Mouse (Mus musculus) midbrain, embryonic 11.5 days (tissue): Measurements from ENCODE around the gene Gmpr2. TPM values are rescaled to one million over a fixed set of nuclear protein-coding genes. Genes with fewer than 3 reads are reported as not detected.

Experiments used
- ATAC-seq: fragments of 200-750 bp; cut with Nextera tagmentation; 2 replicates; pipeline ENCODE4 v1.8.0; 2017; ENCODE audit warnings: moderate TSS enrichment, moderate library complexity; ENCODE audit not compliant: low FRiP score
- DNase-seq: peaks from one replicate; pipeline ENCODE4 v3.0.0; 2015; ENCODE audit warnings: low spot score; ENCODE audit errors: missing footprints
- H3K27ac ChIP-seq: fragments of 300-500 bp; sonication (generic); 2 replicates; pipeline ENCODE4 v1.5.1; 2014; ENCODE audit warnings: low read depth, low read length
- H3K27me3 ChIP-seq: fragments of 300-500 bp; sonication (generic); 2 replicates; pipeline ENCODE4 v1.6.1; 2014; ENCODE audit warnings: mild to moderate bottlenecking, low read length, moderate library complexity, mixed read lengths; ENCODE audit not compliant: control insufficient read depth, insufficient read depth
- H3K36me3 ChIP-seq: fragments of 300-500 bp; sonication (generic); 2 replicates; pipeline ENCODE4 v1.6.1; 2014; ENCODE audit warnings: mild to moderate bottlenecking, low read length, moderate library complexity, mixed read lengths; ENCODE audit not compliant: control insufficient read depth, insufficient read depth
- H3K4me1 ChIP-seq: fragments of 300-500 bp; sonication (generic); 2 replicates; pipeline ENCODE4 v1.6.1; 2014; ENCODE audit warnings: low read length; ENCODE audit not compliant: control insufficient read depth, insufficient read depth
- H3K4me2 ChIP-seq: fragments of 300-500 bp; sonication (generic); 2 replicates; pipeline ENCODE4 v1.6.1; 2014; ENCODE audit warnings: mild to moderate bottlenecking, moderate library complexity
- H3K4me3 ChIP-seq: fragments of 300-500 bp; sonication (generic); 2 replicates; pipeline ENCODE4 v1.5.1; 2014; ENCODE audit warnings: low read depth, low read length
- H3K9ac ChIP-seq: fragments of 300-500 bp; sonication (generic); 2 replicates; pipeline ENCODE4 v1.6.1; 2014; ENCODE audit warnings: low read length
- H3K9me3 ChIP-seq: fragments of 300-500 bp; sonication (generic); 2 replicates; pipeline ENCODE4 v1.6.1; 2016; ENCODE audit warnings: low read length; ENCODE audit not compliant: control insufficient read depth
- WGBS: fragments of 180-500 bp; shearing (Covaris S2); extraction: QIAGEN DNeasy Blood & Tissue Kit; methylation state at CpG from one replicate; pipeline ENCODE4 v1.1.7; 2014; 5-methylcytosine and 5-hydroxymethylcytosine counted together
- polyA plus RNA-seq: library from polyadenylated mRNA; unstranded; fragments of >200 nt; fragmentation: Nextera tagmentation; extraction: Ambion mirVana; gene quantifications from 2 replicates; pipeline ENCODE4 v1.2.1, GENCODE M21; 2014

Gene Gmpr2
- polyA plus RNA-seq, 1 experiment from 2014 or later = 61.8 TPM

DNA sequence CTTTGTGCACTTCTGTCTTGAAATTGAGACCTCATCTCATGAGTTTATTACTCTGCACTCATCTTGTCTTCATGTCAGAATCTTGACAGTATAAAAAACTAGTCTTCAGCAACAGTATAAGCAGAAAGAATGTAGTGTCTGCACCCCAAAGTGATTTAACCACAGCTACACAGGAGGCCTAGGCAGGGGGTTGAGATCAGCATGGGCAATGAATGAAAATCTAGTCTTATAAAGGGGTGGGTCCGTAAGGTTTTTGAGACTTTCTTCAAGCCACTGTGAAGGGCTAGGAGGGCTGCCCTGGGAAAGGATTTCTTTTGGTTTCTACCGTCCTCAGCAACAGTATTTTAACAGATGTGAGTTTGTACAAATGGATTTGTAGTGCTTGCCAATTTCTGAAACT, 11.1 kb upstream of the Gmpr2 start:
- Histone ChIP-seq H3K4me1 (no peaks in the 10 kb centered on the region; the same call in 1 of the 2 replicates), H3K9ac (no peak overlapping the region), H3K4me3 (no peak overlapping the region), H3K4me2 (peak overlapping the region; percentile 48; the same call in 1 of the 2 replicates), H3K9me3 (no peaks in the 10 kb centered on the region), H3K36me3 (peaks cover 2% of the 10 kb centered on the region), H3K27ac (no peak overlapping the region), H3K27me3 (no peaks in the 10 kb centered on the region)
- peak; percentile 19; the same call in 1 of the 2 replicates for ATAC-seq
- WGBS = 53% methylated on average over 2 of the region's 2 CpGs
- no peak for DNase-seq

DNA sequence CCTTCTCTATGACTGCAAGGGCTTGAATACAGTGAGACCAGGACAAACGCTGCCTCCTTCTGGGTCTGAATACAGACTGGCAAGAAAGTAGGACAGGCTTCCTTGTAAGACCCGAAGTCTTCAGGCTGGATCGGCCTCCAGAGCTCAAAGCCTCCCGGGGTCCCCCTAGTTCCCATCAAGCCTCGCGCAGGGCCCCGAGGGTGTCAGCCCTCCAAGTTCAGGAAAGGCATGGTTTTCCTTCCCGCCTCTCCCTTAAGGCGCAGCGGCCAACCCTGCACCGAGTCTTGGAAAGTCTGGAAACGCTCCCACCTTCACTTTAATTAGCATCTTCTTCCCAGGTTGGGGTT, 282 bp upstream of the Gmpr2 start:
- Histone ChIP-seq H3K4me3 (peak overlapping the region; percentile 62), H3K27ac (peak overlapping the region; percentile 53; the same call in 1 of the 2 replicates), H3K4me1 (peaks cover 7% of the 10 kb centered on the region), H3K9ac (peak overlapping the region; percentile 67), H3K27me3 (no peaks in the 10 kb centered on the region), H3K36me3 (no peaks in the 10 kb centered on the region), H3K9me3 (no peaks in the 10 kb centered on the region), H3K4me2 (peak overlapping the region; percentile 63)
- peak; percentile 66 for ATAC-seq
- WGBS = 0% methylated on average over 12 of the region's 12 CpGs
- no peak for DNase-seq

- DNase-seq = no peak
- Histone ChIP-seq H3K27ac (no peak overlapping the region), H3K4me1 (peaks cover 7% of the 10 kb centered on the region), H3K27me3 (no peaks in the 10 kb centered on the region), H3K4me3 (peak overlapping the region; percentile 62), H3K9me3 (no peaks in the 10 kb centered on the region), H3K36me3 (peaks cover 3% of the 10 kb centered on the region; the same call in 1 of the 2 replicates), H3K4me2 (peak overlapping the region; percentile 63), H3K9ac (peak overlapping the region; percentile 67)
- WGBS = 83% methylated on average over 7 of the region's 7 CpGs
- ATAC-seq = no peak
These were observed 960 bp downstream of the Gmpr2 start for GRCm38 (mm10) chr14:55672741-55673060.

DNA sequence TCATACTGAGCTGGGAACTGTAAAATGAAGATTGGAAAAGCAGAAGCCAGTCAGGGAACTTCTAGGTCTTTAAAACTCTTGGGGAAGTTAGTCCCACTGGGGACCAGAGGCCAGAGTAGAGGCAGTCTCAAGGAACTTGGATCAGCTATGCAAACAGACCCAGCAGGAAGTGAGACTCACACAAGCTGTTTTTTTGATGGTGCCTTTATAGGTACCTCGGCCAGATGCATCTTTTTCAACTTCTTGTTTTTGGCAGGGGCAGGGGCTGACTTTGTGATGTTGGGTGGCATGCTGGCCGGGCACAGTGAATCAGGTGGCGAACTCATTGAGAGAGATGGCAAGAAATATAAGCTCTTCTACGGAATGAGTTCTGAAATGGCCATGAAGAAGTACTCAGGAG, 5.9 kb downstream of the Gmpr2 start:
- WGBS = 86% methylated on average over 4 of the region's 4 CpGs
- no peak overlapping the region for H3K9ac ChIP-seq
- H3K36me3 ChIP-seq = peaks cover 16% of the 10 kb centered on the region; the same call in 1 of the 2 replicates
- H3K27ac ChIP-seq = no peak overlapping the region
- H3K27me3 ChIP-seq = no peaks in the 10 kb centered on the region
- no peak overlapping the region for H3K4me2 ChIP-seq
- H3K4me3 ChIP-seq = no peak overlapping the region
- DNase-seq = no peak
- no peak for ATAC-seq
- H3K9me3 ChIP-seq = no peaks in the 10 kb centered on the region
- H3K4me1 ChIP-seq = peaks cover 3% of the 10 kb centered on the region; the same call in 1 of the 2 replicates

DNA sequence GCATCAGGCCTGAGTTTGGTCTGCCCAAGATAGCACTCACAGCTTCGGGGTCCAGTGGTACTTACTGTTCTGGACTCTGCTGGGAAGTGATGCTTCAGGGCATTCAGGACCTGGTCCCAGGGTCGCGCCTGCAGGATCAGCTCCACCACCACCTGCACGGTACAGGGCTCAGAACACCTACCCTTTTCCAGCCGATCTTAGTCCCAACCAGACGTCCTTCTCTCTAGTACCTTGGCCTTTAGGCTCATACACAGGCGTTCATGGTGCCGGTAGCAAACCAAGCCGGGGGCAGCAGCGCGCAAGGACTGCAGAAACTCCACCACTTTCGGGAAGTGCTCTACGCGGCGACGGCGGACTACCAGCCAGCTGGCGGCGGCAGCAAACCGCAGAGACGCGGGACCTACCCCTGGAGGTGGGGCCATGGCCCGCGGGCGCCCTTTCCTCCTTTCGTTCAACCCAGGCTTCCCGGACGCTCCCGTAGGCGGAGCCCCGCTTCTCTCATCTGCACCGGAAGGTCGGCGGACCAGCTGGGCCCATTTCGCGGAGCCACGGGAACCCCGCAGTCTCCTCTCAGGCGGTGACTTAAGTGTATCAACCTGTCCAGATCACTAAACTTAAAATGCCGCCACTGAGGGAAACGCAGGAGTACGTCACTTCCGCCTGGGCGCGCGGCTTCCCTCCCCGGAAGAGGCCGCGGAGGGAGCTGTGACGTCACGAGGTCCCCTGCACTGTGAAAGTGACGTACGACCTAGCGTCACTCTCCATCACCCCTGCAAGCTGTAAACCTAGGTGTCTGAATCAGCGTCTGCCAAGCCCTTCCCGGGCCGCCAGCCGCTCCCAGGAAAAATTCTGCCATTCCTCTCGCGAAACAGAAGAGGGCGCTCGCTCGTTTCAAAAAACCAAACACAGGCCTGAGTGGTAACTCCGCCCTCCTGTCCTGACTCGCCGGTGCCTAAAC, 9.7 kb downstream of the Gmpr2 start, which contains the start of gene Tinf2:
Tinf2 (minus strand) TSS at position 661 of the 958 bp plus-strand sequence.
- no peaks in the 10 kb centered on the region for H3K9me3 ChIP-seq
- WGBS = under 1% methylated on average over 66 of the region's 66 CpGs
- H3K27ac ChIP-seq = peak within 1 kb of the TSS; percentile 3; the same call in 1 of the 2 replicates
- H3K4me2 ChIP-seq = peak within 1 kb of the TSS; percentile 71
- peak within 1 kb of the TSS; percentile 79 for H3K9ac ChIP-seq
- H3K27me3 ChIP-seq = no peaks in the 10 kb centered on the region
- DNase-seq (peak; percentile 99), ATAC-seq (peak; percentile 98)
- H3K36me3 ChIP-seq = peaks cover 16% of the 10 kb centered on the region; the same call in 1 of the 2 replicates
- H3K4me1 ChIP-seq = peaks cover 3% of the 10 kb centered on the region; the same call in 1 of the 2 replicates
- H3K4me3 ChIP-seq = peak within 1 kb of the TSS; percentile 85

DNA sequence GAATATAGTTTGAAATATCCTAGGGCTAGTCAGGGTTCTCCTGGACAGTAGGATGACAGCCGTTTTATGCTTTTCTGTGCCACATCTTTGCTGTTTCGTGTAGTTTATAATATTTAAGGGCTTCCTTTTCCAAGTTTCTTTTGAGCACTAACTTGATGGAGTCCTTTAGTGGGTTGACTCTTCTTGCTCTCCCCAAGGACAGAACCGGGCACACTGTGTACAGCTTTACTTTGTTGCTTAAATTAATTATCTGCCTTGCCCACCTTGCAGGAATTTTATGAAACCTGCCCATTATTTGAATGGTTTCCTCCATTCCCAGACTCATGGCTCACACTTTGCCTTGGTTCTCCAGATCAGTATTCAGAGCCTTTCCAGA, 10.4 kb downstream of the Gmpr2 start:
- no peaks in the 10 kb centered on the region for H3K9me3 ChIP-seq
- WGBS = 20% methylated on average over 3 of the region's 3 CpGs

DNA sequence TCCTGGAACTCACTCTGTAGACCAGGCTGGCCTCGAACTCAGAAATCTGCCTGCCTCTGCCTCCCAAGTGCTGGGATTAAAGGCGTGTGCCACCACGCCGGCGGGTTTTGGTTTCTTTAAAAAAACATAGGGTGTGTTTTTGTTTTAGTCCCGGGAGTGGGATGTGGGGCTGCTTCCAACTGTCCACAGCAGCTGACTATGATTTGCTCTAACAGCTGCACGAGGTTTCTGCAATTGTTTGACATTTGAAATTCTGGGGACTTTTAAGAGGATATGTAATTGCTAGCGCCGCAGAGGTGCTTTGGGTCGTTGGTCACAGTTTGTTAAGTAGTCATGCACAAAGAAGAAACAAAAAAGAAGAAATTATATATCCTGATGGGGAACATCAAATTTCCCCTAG, 17.7 kb downstream of the Gmpr2 start:
- ATAC-seq (no peak), DNase-seq (no peak)
- Histone ChIP-seq H3K36me3 (no peaks in the 10 kb centered on the region), H3K4me3 (no peak overlapping the region), H3K27ac (no peak overlapping the region), H3K4me1 (no peaks in the 10 kb centered on the region), H3K27me3 (no peaks in the 10 kb centered on the region), H3K9me3 (no peaks in the 10 kb centered on the region; the same call in 1 of the 2 replicates), H3K4me2 (no peak overlapping the region), H3K9ac (no peak overlapping the region)
- 82% methylated on average over 10 of the region's 10 CpGs for WGBS

More for the DNA sequence above, 10.4 kb downstream of the Gmpr2 start:
- peak overlapping the region; percentile 71 for H3K4me2 ChIP-seq
- ATAC-seq (no peak; the same call in 1 of the 2 replicates), DNase-seq (no peak)
- H3K27ac ChIP-seq = no peak overlapping the region
- H3K9ac ChIP-seq = peak overlapping the region; percentile 51
- no peaks in the 10 kb centered on the region for H3K27me3 ChIP-seq
- H3K4me3 ChIP-seq = peak overlapping the region; percentile 85
- peaks cover 3% of the 10 kb centered on the region; the same call in 1 of the 2 replicates for H3K4me1 ChIP-seq
- H3K36me3 ChIP-seq = peaks cover 13% of the 10 kb centered on the region; the same call in 1 of the 2 replicates

GRCm38 (mm10) chr14:55697226-55697625, 25.5 kb downstream of the Gmpr2 start:
- Histone ChIP-seq H3K4me2 (no peak overlapping the region), H3K27ac (no peak overlapping the region), H3K27me3 (no peaks in the 10 kb centered on the region), H3K9ac (no peak overlapping the region), H3K4me3 (no peak overlapping the region), H3K4me1 (no peaks in the 10 kb centered on the region), H3K9me3 (no peaks in the 10 kb centered on the region; the same call in 1 of the 2 replicates), H3K36me3 (no peaks in the 10 kb centered on the region)
- ATAC-seq (no peak), DNase-seq (no peak)
- WGBS = 83% methylated on average over 4 of the region's 4 CpGs

DNA sequence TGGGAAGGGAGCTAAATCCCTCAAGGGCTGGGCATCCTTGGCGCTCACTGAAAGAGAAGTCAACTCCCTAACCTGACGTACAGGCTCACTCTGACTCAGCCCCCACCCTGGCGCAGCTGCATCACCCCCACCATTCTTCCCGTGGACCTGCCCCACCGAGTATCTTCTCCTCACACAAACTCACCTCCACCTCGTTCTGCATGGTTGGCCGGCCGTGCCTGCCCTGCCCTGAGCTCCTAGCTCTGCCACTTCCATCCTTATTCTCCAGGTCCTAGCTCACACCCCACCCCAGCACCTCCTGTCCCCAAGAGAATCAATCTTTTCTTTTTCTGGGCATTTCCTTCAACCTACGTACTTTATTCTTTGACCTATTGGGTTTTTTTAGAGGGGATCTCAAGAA, 29.4 kb downstream of the Gmpr2 start:
- H3K27ac ChIP-seq = no peak overlapping the region
- H3K4me3 ChIP-seq = no peak overlapping the region
- H3K9me3 ChIP-seq = no peaks in the 10 kb centered on the region
- ATAC-seq (no peak), DNase-seq (no peak)
- no peak overlapping the region for H3K9ac ChIP-seq
- H3K27me3 ChIP-seq = no peaks in the 10 kb centered on the region
- WGBS = 63% methylated on average over 9 of the region's 9 CpGs
- H3K4me1 ChIP-seq = no peaks in the 10 kb centered on the region
- no peaks in the 10 kb centered on the region for H3K36me3 ChIP-seq
- no peak overlapping the region for H3K4me2 ChIP-seq
